Mouse (Mus musculus): Measurements from ENCODE around the gene Fgf18. TPM values are rescaled to one million over a fixed set of nuclear protein-coding genes. Genes with fewer than 3 reads are reported as not detected.

Fgf18 gene
- polyA plus RNA-seq, 2 experiments: 18.5 to 24.0 TPM

DNA sequence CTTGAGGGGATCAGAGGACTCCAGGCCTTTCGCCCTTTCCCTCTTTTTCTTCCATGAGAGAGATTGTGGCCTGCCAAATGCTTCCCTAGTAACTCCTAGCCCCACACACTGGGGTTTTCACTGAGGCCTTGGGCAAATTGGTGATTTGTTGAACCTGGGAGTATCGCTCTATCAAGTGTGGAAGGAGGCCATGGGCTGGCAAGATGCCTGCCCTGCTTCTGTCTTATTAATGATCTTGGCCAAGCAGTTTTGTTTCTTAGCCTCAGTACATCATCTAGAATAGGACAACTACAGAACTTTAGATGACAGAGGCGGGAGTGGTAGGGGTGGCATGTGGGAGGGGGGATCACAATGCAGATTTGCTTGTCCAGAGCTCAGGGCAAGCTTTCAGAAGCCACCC lies 31.4 kb downstream of the Fgf18 start:
- Histone ChIP-seq H3K4me1 (ENCODE audit: control insufficient read depth, insufficient read depth, low read length) (peaks cover 3% of the 10 kb centered on the region; the same call in 1 of the 2 replicates), H3K4me2 (replicated peaks; ENCODE audit: low read depth, low read length, severe bottlenecking) (no peak overlapping the region), H3K27me3 (ENCODE audit: control insufficient read depth, insufficient read depth, low read length) (no peaks in the 10 kb centered on the region), H3K27ac (replicated peaks; ENCODE audit: low read depth, low read length) (no peak overlapping the region), H3K9me3 (ENCODE audit: control insufficient read depth, low read length) (no peaks in the 10 kb centered on the region), H3K36me3 (ENCODE audit: control insufficient read depth, insufficient read depth, low read length) (peaks cover 6% of the 10 kb centered on the region), H3K4me3 (replicated peaks; ENCODE audit: low read length) (no peak overlapping the region), H3K9ac (ENCODE audit: low read depth, low read length, severe bottlenecking) (no peak overlapping the region)
- DNase-seq (ENCODE audit: low spot score) (no peak), ATAC-seq (ENCODE audit: low FRiP score, low read depth) (no peak)
- WGBS: 90% methylated on average over 3 of the region's 3 CpGs
- no peak for TF ChIP-seq POLR2A (IDR thresholded peaks at IDR 0.05; ENCODE audit: borderline replicate concordance, extremely low read depth, insufficient read depth, insufficient read length)

DNA sequence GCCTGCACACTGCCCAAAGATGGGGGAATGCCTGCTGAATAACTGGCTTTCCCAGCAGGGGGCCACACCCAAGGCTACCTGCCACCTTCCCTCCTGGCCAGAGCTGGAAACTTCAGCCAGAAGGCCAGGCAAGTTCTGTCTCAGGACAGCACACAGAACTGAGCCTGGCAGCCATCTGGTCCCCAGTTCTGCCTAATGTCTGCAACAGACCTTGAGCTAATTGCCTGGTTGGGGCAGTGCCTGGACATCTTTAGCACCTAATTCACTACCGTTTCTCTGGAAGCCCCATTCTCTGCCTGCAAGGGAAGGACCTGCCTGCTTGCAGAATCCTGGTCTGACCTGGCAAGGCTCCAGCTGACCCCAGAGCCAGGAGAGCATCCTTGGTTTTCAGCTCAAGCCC lies 34.8 kb downstream of the Fgf18 start:
- Histone ChIP-seq H3K27ac (replicated peaks; ENCODE audit: low read depth, low read length) (no peak overlapping the region), H3K4me1 (ENCODE audit: control insufficient read depth, insufficient read depth, low read length) (no peaks in the 10 kb centered on the region), H3K9me3 (ENCODE audit: control insufficient read depth, low read length) (no peaks in the 10 kb centered on the region), H3K4me2 (replicated peaks; ENCODE audit: low read depth, low read length, severe bottlenecking) (no peak overlapping the region), H3K36me3 (ENCODE audit: control insufficient read depth, insufficient read depth, low read length) (no peaks in the 10 kb centered on the region), H3K4me3 (replicated peaks; ENCODE audit: low read length) (no peak overlapping the region), H3K9ac (ENCODE audit: low read depth, low read length, severe bottlenecking) (no peak overlapping the region), H3K27me3 (ENCODE audit: control insufficient read depth, insufficient read depth, low read length) (no peaks in the 10 kb centered on the region)
- WGBS: 18% methylated on average over 1 of the region's 1 CpGs
- DNase-seq (ENCODE audit: low spot score) (peak; percentile 30), ATAC-seq (ENCODE audit: low FRiP score, low read depth) (peak; percentile 54; the same call in 1 of the 2 replicates)
- no peak for TF ChIP-seq POLR2A (IDR thresholded peaks at IDR 0.05; ENCODE audit: borderline replicate concordance, extremely low read depth, insufficient read depth, insufficient read length)

DNA sequence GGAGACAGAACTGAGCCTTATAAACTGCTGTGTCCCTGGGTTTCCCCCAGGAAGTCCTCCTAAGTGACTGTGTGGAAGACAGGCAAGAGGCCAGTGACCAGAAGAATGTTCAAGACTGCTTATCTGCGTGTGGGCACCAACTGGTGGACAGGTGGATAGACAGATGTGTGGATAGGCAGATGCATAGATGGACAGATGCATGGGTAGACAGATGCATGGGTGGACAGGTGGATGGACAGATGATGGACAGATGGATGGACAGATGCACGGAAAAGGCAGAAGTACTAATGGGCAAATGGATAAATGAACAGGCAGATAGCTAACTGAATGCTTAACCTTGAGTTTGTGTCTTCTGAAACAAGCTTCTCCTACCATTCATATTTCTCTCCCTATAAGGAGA lies 37.1 kb downstream of the Fgf18 start:
- no peak for TF ChIP-seq POLR2A (IDR thresholded peaks at IDR 0.05; ENCODE audit: borderline replicate concordance, extremely low read depth, insufficient read depth, insufficient read length)
- Histone ChIP-seq H3K9ac (ENCODE audit: low read depth, low read length, severe bottlenecking) (no peak overlapping the region), H3K27ac (replicated peaks; ENCODE audit: low read depth, low read length) (no peak overlapping the region), H3K4me3 (replicated peaks; ENCODE audit: low read length) (no peak overlapping the region), H3K4me1 (ENCODE audit: control insufficient read depth, insufficient read depth, low read length) (no peaks in the 10 kb centered on the region), H3K4me2 (replicated peaks; ENCODE audit: low read depth, low read length, severe bottlenecking) (no peak overlapping the region), H3K36me3 (ENCODE audit: control insufficient read depth, insufficient read depth, low read length) (no peaks in the 10 kb centered on the region), H3K27me3 (ENCODE audit: control insufficient read depth, insufficient read depth, low read length) (no peaks in the 10 kb centered on the region), H3K9me3 (ENCODE audit: control insufficient read depth, low read length) (no peaks in the 10 kb centered on the region)
- ATAC-seq (ENCODE audit: low FRiP score, low read depth): no peak
- 87% methylated on average over 2 of the region's 2 CpGs for WGBS
- DNase-seq (ENCODE audit: low spot score): no peak

DNA sequence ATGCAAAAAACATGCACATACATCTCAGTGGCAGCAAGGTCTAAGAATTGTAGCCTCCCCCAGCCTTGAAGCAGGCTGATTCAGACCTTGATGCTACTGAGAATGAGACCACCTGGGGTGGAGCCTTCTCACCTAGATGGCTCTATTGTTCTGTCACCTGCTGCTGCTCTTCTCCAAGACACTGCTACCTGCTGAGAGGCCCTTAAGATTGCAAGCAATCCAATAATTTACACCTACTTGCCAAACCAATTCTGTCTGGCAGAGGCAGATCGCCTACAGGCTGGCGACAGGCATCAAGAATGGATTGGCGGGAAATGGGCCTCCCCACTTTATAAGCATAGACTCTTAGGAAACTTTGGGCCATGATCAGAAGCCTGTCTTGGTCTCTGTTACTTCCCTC lies 39.7 kb downstream of the Fgf18 start:
- H3K9ac ChIP-seq (ENCODE audit: low read depth, low read length, severe bottlenecking): no peak overlapping the region
- ATAC-seq (ENCODE audit: low FRiP score, low read depth) (no peak), DNase-seq (ENCODE audit: low spot score) (no peak)
- no peaks in the 10 kb centered on the region for H3K27me3 ChIP-seq (ENCODE audit: control insufficient read depth, insufficient read depth, low read length)
- no peak overlapping the region for H3K27ac ChIP-seq (replicated peaks; ENCODE audit: low read depth, low read length)
- TF ChIP-seq POLR2A (IDR thresholded peaks at IDR 0.05; ENCODE audit: borderline replicate concordance, extremely low read depth, insufficient read depth, insufficient read length): no peak
- H3K4me3 ChIP-seq (replicated peaks; ENCODE audit: low read length): no peak overlapping the region
- 34% methylated on average over 3 of the region's 3 CpGs for WGBS
- H3K4me1 ChIP-seq (ENCODE audit: control insufficient read depth, insufficient read depth, low read length): no peaks in the 10 kb centered on the region
- H3K36me3 ChIP-seq (ENCODE audit: control insufficient read depth, insufficient read depth, low read length): no peaks in the 10 kb centered on the region
- no peak overlapping the region for H3K4me2 ChIP-seq (replicated peaks; ENCODE audit: low read depth, low read length, severe bottlenecking)
- no peaks in the 10 kb centered on the region for H3K9me3 ChIP-seq (ENCODE audit: control insufficient read depth, low read length)

DNA sequence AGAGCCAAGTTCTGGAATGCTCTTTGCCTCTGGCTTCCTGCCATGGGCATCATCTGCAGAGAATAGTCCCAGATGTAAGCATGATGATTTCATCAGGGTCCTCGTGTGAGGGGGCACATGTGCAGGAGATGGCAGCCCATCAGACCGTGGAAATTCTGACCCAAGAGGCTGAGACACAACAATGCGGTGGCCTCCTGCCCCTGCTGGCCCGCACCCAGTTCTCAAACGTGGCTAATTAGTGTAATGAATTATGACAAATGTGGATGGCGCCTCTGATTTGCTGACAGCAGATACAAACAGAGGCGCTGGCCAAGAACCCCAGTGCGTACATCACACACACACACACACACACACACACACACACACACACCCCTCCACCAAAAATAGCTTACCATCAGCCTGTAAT lies 42.3 kb downstream of the Fgf18 start:
- Histone ChIP-seq H3K36me3 (ENCODE audit: control insufficient read depth, insufficient read depth, low read length) (no peaks in the 10 kb centered on the region), H3K9ac (ENCODE audit: low read depth, low read length, severe bottlenecking) (no peak overlapping the region), H3K4me2 (replicated peaks; ENCODE audit: low read depth, low read length, severe bottlenecking) (no peak overlapping the region), H3K27me3 (ENCODE audit: control insufficient read depth, insufficient read depth, low read length) (no peaks in the 10 kb centered on the region), H3K9me3 (ENCODE audit: control insufficient read depth, low read length) (no peaks in the 10 kb centered on the region), H3K4me1 (ENCODE audit: control insufficient read depth, insufficient read depth, low read length) (peaks cover 9% of the 10 kb centered on the region), H3K27ac (replicated peaks; ENCODE audit: low read depth, low read length) (no peak overlapping the region), H3K4me3 (replicated peaks; ENCODE audit: low read length) (no peak overlapping the region)
- no peak for TF ChIP-seq POLR2A (IDR thresholded peaks at IDR 0.05; ENCODE audit: borderline replicate concordance, extremely low read depth, insufficient read depth, insufficient read length)
- 66% methylated on average over 8 of the region's 8 CpGs for WGBS
- DNase-seq (ENCODE audit: low spot score): no peak
- no peak for ATAC-seq (ENCODE audit: low FRiP score, low read depth)
